Mouse (Mus musculus) small intestine, adult 10 weeks (tissue): ENCODE data around the gene Vmn1r132. TPM values are rescaled to one million over a fixed set of nuclear protein-coding genes. Genes with fewer than 3 reads are reported as not detected.

Experiments used
- polyA plus RNA-seq: library from polyadenylated mRNA; stranded (reverse); fragments of 350-450 nt; fragmentation: Illumina TruSeq; extraction: RNeasy Lipid Tissue Mini Kit (QIAGEN cat#74804); gene quantifications from one replicate; pipeline ENCODE4 v1.2.3, GENCODE M21; 2014; ENCODE audit warnings: low replicate concordance

The Vmn1r132 gene
- not detected for polyA plus RNA-seq

DNA sequence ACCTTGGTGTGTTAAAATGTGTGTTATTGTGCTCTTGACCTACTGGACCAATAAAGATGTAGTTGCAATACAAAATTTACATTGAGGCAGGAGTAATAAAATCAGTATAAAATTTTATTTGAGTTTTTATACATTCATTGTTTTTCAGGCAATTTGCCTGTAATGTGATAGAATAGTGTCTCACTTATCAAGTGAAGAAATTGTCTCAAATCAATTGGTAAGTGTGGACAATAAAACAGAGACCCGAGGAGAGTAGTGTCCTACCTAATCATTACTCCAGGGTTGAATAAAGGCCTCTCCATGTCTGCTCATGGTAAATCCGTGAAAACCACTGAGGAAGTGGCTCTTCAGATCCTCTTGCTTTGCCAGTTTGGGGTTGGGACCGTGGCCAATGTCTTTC is at the start of gene Vmn1r132:
Vmn1r132 (plus strand) TSS at position 301 of the 400 bp plus-strand sequence.

Other genes with a start within 250 kb of the Vmn1r132 start
- gene Gm6882, start 181.3 kb upstream of the Vmn1r132 start, polyA plus RNA-seq = not detected
- not detected for gene Vmn1r130, start 102.3 kb upstream of the Vmn1r132 start, polyA plus RNA-seq
- gene Vmn1r131, start 68.0 kb upstream of the Vmn1r132 start, polyA plus RNA-seq = not detected
- not detected for gene Gm4175, start 147.4 kb downstream of the Vmn1r132 start, polyA plus RNA-seq
- not detected for gene Gm4177, start 182.6 kb downstream of the Vmn1r132 start, polyA plus RNA-seq
- gene Vmn1r135, start 218.3 kb downstream of the Vmn1r132 start, polyA plus RNA-seq = not detected
- gene Gm5725, start 230.2 kb downstream of the Vmn1r132 start, polyA plus RNA-seq = not detected